Mouse (Mus musculus): ENCODE measurements around the gene Adgrv1. TPM values are rescaled to one million over a fixed set of nuclear protein-coding genes. Genes with fewer than 3 reads are reported as not detected.
A peak's percentile ranks its signal among the peaks of the same experiment; 100 is the strongest.

The Adgrv1 gene
- polyA plus RNA-seq, 1 experiment from 2014 or later = 2.5 TPM

GRCm38 (mm10) chr13:81103794-81104193, 529.2 kb downstream of the Adgrv1 start:
- TF ChIP-seq CTCF (IDR thresholded peaks at IDR 0.05; ENCODE audit: low read depth) = no peak
- Histone ChIP-seq H3K27ac (ENCODE audit: low read depth) (peak overlapping the region; percentile 42; the same call in 1 of the 2 replicates), H3K4me2 (no peak overlapping the region), H3K36me3 (ENCODE audit: insufficient read depth) (no peaks in the 10 kb centered on the region), H3K4me3 (ENCODE audit: low read depth, low read length) (no peak overlapping the region), H3K27me3 (ENCODE audit: insufficient read depth, low read length) (no peaks in the 10 kb centered on the region), H3K9ac (no peak overlapping the region), H3K4me1 (ENCODE audit: insufficient read depth) (peaks cover 11% of the 10 kb centered on the region), H3K9me3 (ENCODE audit: low read depth, low read length) (no peaks in the 10 kb centered on the region)
- DNase-seq (peak; percentile 96), ATAC-seq (ENCODE audit: insufficient read depth) (peak; percentile 91)
- WGBS = 24% methylated on average over 4 of the region's 4 CpGs

- H3K27ac ChIP-seq (ENCODE audit: low read depth) = no peak overlapping the region
- DNase-seq (no peak), ATAC-seq (ENCODE audit: insufficient read depth) (no peak)
- WGBS = 79% methylated on average over 2 of the region's 2 CpGs
- TF ChIP-seq CTCF (IDR thresholded peaks at IDR 0.05; ENCODE audit: low read depth) = no peak
- no peak overlapping the region for H3K4me3 ChIP-seq (ENCODE audit: low read depth, low read length)
- no peaks in the 10 kb centered on the region for H3K4me1 ChIP-seq (ENCODE audit: insufficient read depth)
- H3K9ac ChIP-seq = no peak overlapping the region
- H3K27me3 ChIP-seq (ENCODE audit: insufficient read depth, low read length) = no peaks in the 10 kb centered on the region
- no peak overlapping the region for H3K4me2 ChIP-seq
- no peaks in the 10 kb centered on the region for H3K36me3 ChIP-seq (ENCODE audit: insufficient read depth)
- no peaks in the 10 kb centered on the region for H3K9me3 ChIP-seq (ENCODE audit: low read depth, low read length)
These were observed 536.5 kb downstream of the Adgrv1 start for GRCm38 (mm10) chr13:81096424-81096823.

- ATAC-seq (ENCODE audit: insufficient read depth) = no peak
- no peak overlapping the region for H3K27ac ChIP-seq (ENCODE audit: low read depth)
- H3K9me3 ChIP-seq (ENCODE audit: low read depth, low read length) = no peaks in the 10 kb centered on the region
- no peak overlapping the region for H3K4me2 ChIP-seq
- peak; percentile 36 for DNase-seq
- TF ChIP-seq CTCF (IDR thresholded peaks at IDR 0.05; ENCODE audit: low read depth) = no peak
- no peak overlapping the region for H3K9ac ChIP-seq
- no peaks in the 10 kb centered on the region for H3K27me3 ChIP-seq (ENCODE audit: insufficient read depth, low read length)
- H3K4me1 ChIP-seq (ENCODE audit: insufficient read depth) = no peaks in the 10 kb centered on the region
- no peaks in the 10 kb centered on the region for H3K36me3 ChIP-seq (ENCODE audit: insufficient read depth)
- H3K4me3 ChIP-seq (ENCODE audit: low read depth, low read length) = no peak overlapping the region
- WGBS = 63% methylated on average over 6 of the region's 6 CpGs
These were observed 538.4 kb downstream of the Adgrv1 start for GRCm38 (mm10) chr13:81094513-81094912.

- Histone ChIP-seq H3K27ac (ENCODE audit: low read depth) (peak overlapping the region; percentile 74), H3K4me2 (no peak overlapping the region), H3K36me3 (ENCODE audit: insufficient read depth) (no peaks in the 10 kb centered on the region), H3K4me3 (ENCODE audit: low read depth, low read length) (no peak overlapping the region), H3K9me3 (ENCODE audit: low read depth, low read length) (no peaks in the 10 kb centered on the region), H3K27me3 (ENCODE audit: insufficient read depth, low read length) (no peaks in the 10 kb centered on the region), H3K4me1 (ENCODE audit: insufficient read depth) (no peaks in the 10 kb centered on the region), H3K9ac (no peak overlapping the region)
- TF ChIP-seq CTCF (IDR thresholded peaks at IDR 0.05; ENCODE audit: low read depth) = no peak; the same call in 1 of the 2 replicates
- ATAC-seq (ENCODE audit: insufficient read depth) (peak; percentile 95), DNase-seq (peak; percentile 91)
- 46% methylated on average over 1 of the region's 1 CpGs for WGBS
These were observed 542.7 kb downstream of the Adgrv1 start for GRCm38 (mm10) chr13:81090051-81090836.

GRCm38 (mm10) chr13:81086969-81087682, 545.8 kb downstream of the Adgrv1 start:
- no peaks in the 10 kb centered on the region for H3K9me3 ChIP-seq (ENCODE audit: low read depth, low read length)
- DNase-seq (no peak), ATAC-seq (ENCODE audit: insufficient read depth) (no peak)
- H3K4me1 ChIP-seq (ENCODE audit: insufficient read depth) = no peaks in the 10 kb centered on the region
- no peak for TF ChIP-seq CTCF (IDR thresholded peaks at IDR 0.05; ENCODE audit: low read depth)
- no peak overlapping the region for H3K4me2 ChIP-seq
- H3K27ac ChIP-seq (ENCODE audit: low read depth) = no peak overlapping the region
- H3K4me3 ChIP-seq (ENCODE audit: low read depth, low read length) = no peak overlapping the region
- H3K9ac ChIP-seq = no peak overlapping the region
- 80% methylated on average over 2 of the region's 2 CpGs for WGBS
- no peaks in the 10 kb centered on the region for H3K27me3 ChIP-seq (ENCODE audit: insufficient read depth, low read length)
- H3K36me3 ChIP-seq (ENCODE audit: insufficient read depth) = no peaks in the 10 kb centered on the region

DNA sequence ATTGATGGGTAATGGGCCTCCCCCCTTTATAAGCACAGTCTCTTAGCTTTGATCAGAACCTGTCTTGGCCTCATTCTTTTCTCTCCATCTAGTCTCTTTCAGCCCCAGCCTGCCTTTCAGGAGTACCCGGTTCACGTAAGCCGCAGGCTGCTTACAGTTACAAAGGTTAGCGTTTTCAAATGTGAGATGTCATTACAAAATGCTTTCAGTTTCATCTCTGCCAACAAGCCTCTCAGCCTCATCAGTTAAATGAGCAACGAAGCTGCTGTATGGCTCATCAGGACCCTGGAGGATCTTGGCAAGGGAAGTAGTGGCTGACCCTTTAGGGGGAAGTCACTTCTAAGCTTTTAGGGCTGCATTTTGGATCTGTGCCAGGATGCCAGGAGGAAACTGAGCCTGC, 560.7 kb downstream of the Adgrv1 start:
- TF ChIP-seq CTCF (IDR thresholded peaks at IDR 0.05; ENCODE audit: low read depth) = no peak
- H3K9ac ChIP-seq = no peak overlapping the region
- H3K4me3 ChIP-seq (ENCODE audit: low read depth, low read length) = no peak overlapping the region
- no peak overlapping the region for H3K27ac ChIP-seq (ENCODE audit: low read depth)
- H3K4me2 ChIP-seq = no peak overlapping the region
- H3K36me3 ChIP-seq (ENCODE audit: insufficient read depth) = no peaks in the 10 kb centered on the region
- ATAC-seq (ENCODE audit: insufficient read depth) (no peak), DNase-seq (no peak)
- no peaks in the 10 kb centered on the region for H3K27me3 ChIP-seq (ENCODE audit: insufficient read depth, low read length)
- 77% methylated on average over 5 of the region's 5 CpGs for WGBS
- H3K9me3 ChIP-seq (ENCODE audit: low read depth, low read length) = no peaks in the 10 kb centered on the region
- H3K4me1 ChIP-seq (ENCODE audit: insufficient read depth) = no peaks in the 10 kb centered on the region

DNA sequence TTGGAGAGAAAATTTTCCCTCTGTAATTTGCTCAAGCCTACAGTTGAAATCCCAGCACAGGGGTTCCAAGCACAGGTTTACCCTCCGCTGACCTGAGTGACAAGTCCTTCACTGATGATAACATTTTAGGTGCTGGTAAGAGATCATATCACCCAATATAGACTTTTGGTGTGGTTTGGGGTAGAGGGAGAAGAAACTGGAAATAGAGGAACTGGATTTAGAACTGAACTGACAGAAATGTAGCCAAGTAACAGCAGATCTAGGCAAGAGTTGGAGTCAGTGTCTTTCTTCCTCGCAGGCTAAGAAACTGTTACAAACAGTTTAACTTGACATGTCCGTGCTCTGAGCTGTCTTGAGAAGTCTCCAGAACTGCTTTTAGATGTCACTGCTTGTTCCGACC, 581.5 kb downstream of the Adgrv1 start:
- ATAC-seq (ENCODE audit: insufficient read depth) = no peak
- Histone ChIP-seq H3K27ac (ENCODE audit: low read depth) (no peak overlapping the region), H3K27me3 (ENCODE audit: insufficient read depth, low read length) (no peaks in the 10 kb centered on the region), H3K9me3 (ENCODE audit: low read depth, low read length) (no peaks in the 10 kb centered on the region), H3K36me3 (ENCODE audit: insufficient read depth) (no peaks in the 10 kb centered on the region), H3K4me2 (no peak overlapping the region), H3K4me1 (ENCODE audit: insufficient read depth) (no peaks in the 10 kb centered on the region), H3K9ac (no peak overlapping the region), H3K4me3 (ENCODE audit: low read depth, low read length) (no peak overlapping the region)
- WGBS = 81% methylated on average over 4 of the region's 4 CpGs
- no peak for TF ChIP-seq CTCF (IDR thresholded peaks at IDR 0.05; ENCODE audit: low read depth)
- DNase-seq = no peak

Data from lung, embryonic 14.5 days (tissue).